Mouse (Mus musculus) G1E (cell line): ENCODE data around the gene Arsa.

Experiments used
- CTCF ChIP-seq: IDR thresholded peaks from 2 replicates; pipeline ENCODE4 v1.5.1; 2012; ENCODE audit warnings: low read depth, low read length, inconsistent platforms, mixed read lengths
- GATA1 ChIP-seq: IDR thresholded peaks from 2 replicates; pipeline ENCODE4 v1.6.1; 2012; ENCODE audit warnings: borderline replicate concordance, low read length, inconsistent platforms, mixed read lengths
- TAL1 ChIP-seq: conservative IDR thresholded peaks from 2 replicates; pipeline ENCODE4 v1.6.1; 2012; ENCODE audit warnings: low read depth, low read length, inconsistent platforms, mixed read lengths

DNA sequence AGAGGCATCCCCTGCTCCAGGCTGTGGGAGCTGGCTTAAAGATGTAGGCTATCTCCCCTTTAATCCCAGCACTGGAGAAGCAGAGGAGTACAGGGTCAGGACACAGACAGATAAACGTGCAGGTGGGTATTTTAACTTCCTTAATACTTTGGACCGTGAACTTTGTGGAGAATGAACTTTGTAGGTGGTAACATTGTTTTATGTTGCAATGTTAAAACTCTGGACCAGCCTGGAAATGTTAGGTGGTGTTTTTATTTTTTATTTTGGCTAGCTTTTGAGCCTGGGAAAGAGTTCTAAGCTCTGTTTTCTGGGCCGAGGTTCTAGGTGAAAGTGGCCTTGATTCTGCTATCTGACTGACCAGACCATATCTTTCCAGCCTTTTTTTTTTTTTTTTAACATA lies 46.0 kb downstream of the Arsa start:
- TF ChIP-seq TAL1 (no peak), CTCF (no peak), GATA1 (no peak)
